Mouse (Mus musculus): ENCODE data around the gene Ankrd50. TPM values are rescaled to one million over a fixed set of nuclear protein-coding genes. Genes with fewer than 3 reads are reported as not detected.

Ankrd50 gene
- polyA plus RNA-seq, 1 experiment: 47.3 TPM

- Histone ChIP-seq H3K27ac (ENCODE audit: insufficient read depth, low read length) (no peak overlapping the region), H3K27me3 (ENCODE audit: control insufficient read depth, insufficient read depth, low read length, poor library complexity, severe bottlenecking) (no peaks in the 10 kb centered on the region), H3K9me3 (replicated peaks; ENCODE audit: control insufficient read depth, insufficient read depth, low read length, poor library complexity, severe bottlenecking) (no peaks in the 10 kb centered on the region), H3K9ac (ENCODE audit: low read depth, poor library complexity, severe bottlenecking) (no peak overlapping the region), H3K4me1 (ENCODE audit: control insufficient read depth, insufficient read depth, low read length) (no peaks in the 10 kb centered on the region), H3K4me3 (ENCODE audit: low read depth, low read length) (no peak overlapping the region), H3K36me3 (ENCODE audit: control insufficient read depth, insufficient read depth, low read length, poor library complexity, severe bottlenecking) (no peaks in the 10 kb centered on the region)
- TF ChIP-seq EP300 (IDR thresholded peaks at IDR 0.05; ENCODE audit: insufficient read depth, low read depth, low read length) (no peak), CTCF (IDR thresholded peaks at IDR 0.05; ENCODE audit: low read depth, low read length) (no peak), POLR2A (IDR thresholded peaks at IDR 0.05; ENCODE audit: insufficient read depth, low read length) (no peak)
Observed at GRCm38 (mm10) chr3:38415292-38415930, 69.2 kb downstream of the Ankrd50 start.

Measured in ES-Bruce4 (cell line).